Mouse (Mus musculus) heart, embryonic 16.5 days (tissue): ENCODE data around the gene Ccnd1. TPM values are rescaled to one million over a fixed set of nuclear protein-coding genes. Genes with fewer than 3 reads are reported as not detected.

Experiments used
- ATAC-seq: fragments of 200-750 bp; cut with Nextera tagmentation; replicated peaks from 2 replicates; pipeline ENCODE4 v1.8.0; 2017; ENCODE audit warnings: moderate number of reproducible peaks; ENCODE audit not compliant: insufficient read depth, low FRiP score; ENCODE audit errors: extremely low read depth
- H3K27ac ChIP-seq: fragments of 300-500 bp; sonication (generic); 2 replicates; pipeline ENCODE4 v1.5.1; 2014; ENCODE audit warnings: mild to moderate bottlenecking, low read length, control low read depth, moderate library complexity
- H3K27me3 ChIP-seq: fragments of 300-500 bp; sonication (generic); 2 replicates; pipeline ENCODE4 v1.6.1; 2014; ENCODE audit warnings: low read length, mixed read lengths; ENCODE audit not compliant: control insufficient read depth, insufficient read depth
- H3K36me3 ChIP-seq: fragments of 300-500 bp; sonication (generic); 2 replicates; pipeline ENCODE4 v1.6.1; 2014; ENCODE audit not compliant: control insufficient read depth, insufficient read depth
- H3K4me1 ChIP-seq: fragments of 300-500 bp; sonication (generic); 2 replicates; pipeline ENCODE4 v1.6.1; 2014; ENCODE audit warnings: low read length, mixed read lengths; ENCODE audit not compliant: control insufficient read depth, insufficient read depth
- H3K4me2 ChIP-seq: fragments of 300-500 bp; sonication (generic); 2 replicates; pipeline ENCODE4 v1.6.1; 2014; ENCODE audit warnings: low read depth, mild to moderate bottlenecking, control low read depth, low read length
- H3K4me3 ChIP-seq: fragments of 300-500 bp; sonication (generic); 2 replicates; pipeline ENCODE4 v1.5.1; 2014; ENCODE audit warnings: mild to moderate bottlenecking, control low read depth, low read length
- H3K9ac ChIP-seq: fragments of 300-500 bp; sonication (generic); 2 replicates; pipeline ENCODE4 v1.6.1; 2014; ENCODE audit warnings: low read length, control low read depth
- H3K9me3 ChIP-seq: fragments of 300-500 bp; sonication (generic); replicated peaks from 2 replicates; pipeline ENCODE4 v1.6.1; 2016; ENCODE audit warnings: low read length; ENCODE audit not compliant: control insufficient read depth
- WGBS: fragments of 180-500 bp; shearing (Covaris S2); extraction: QIAGEN DNeasy Blood & Tissue Kit; methylation state at CpG from one replicate; pipeline ENCODE4 v1.1.7; 2014; 5-methylcytosine and 5-hydroxymethylcytosine counted together
- polyA plus RNA-seq: library from polyadenylated mRNA; unstranded; fragments of >200 nt; fragmentation: Nextera tagmentation; extraction: Ambion mirVana; gene quantifications from 2 replicates; pipeline ENCODE4 v1.2.1, GENCODE M21; 2015

Ccnd1 gene
- polyA plus RNA-seq = 45.6 and 55.2 TPM in 2 replicates

DNA sequence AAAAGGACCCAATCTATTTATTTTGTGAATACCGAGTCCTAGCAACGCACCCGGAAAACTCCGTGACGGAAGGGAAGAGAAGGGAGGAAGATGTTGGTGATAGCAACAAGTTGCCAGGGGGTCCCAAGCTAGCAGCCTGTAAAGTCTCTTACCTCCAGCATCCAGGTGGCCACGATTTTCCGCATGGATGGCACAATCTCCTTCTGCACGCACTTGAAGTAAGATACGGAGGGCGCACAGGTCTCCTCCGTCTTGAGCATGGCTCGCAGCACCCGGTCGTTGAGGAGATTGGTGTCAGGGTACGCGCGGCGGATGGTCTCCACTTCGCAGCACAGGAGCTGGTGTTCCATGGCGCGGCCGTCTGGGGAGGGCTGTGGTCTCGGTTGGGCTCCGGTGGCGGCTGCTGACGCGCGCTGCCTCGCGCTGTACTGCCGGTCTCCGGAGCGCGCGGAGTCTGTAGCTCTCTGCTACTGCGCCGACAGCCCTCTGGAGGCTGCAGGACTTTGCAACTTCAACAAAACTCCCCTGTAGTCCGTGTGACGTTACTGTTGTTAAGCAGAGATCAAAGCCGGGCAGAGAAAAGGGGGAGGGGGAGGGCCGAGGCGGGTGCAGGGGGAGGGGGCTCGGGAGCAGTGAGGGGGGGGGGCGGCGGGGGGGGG lies at the start of gene Ccnd1:
Gene Ccnd1 (minus strand): TSS at position 582 of the 659 bp plus-strand sequence.
- peak; percentile 50 for ATAC-seq
- Histone ChIP-seq H3K36me3 (peaks cover 14% of the 10 kb centered on the region), H3K4me2 (peak within 1 kb of the TSS; percentile 96), H3K27me3 (peaks cover 3% of the 10 kb centered on the region; the same call in 1 of the 2 replicates), H3K4me1 (peaks cover 34% of the 10 kb centered on the region), H3K9me3 (no peaks in the 10 kb centered on the region), H3K27ac (peak within 1 kb of the TSS; percentile 96), H3K9ac (peak within 1 kb of the TSS; percentile 86), H3K4me3 (peak within 1 kb of the TSS; percentile 64)
- WGBS = under 1% methylated on average over 39 of the region's 45 CpGs

DNA sequence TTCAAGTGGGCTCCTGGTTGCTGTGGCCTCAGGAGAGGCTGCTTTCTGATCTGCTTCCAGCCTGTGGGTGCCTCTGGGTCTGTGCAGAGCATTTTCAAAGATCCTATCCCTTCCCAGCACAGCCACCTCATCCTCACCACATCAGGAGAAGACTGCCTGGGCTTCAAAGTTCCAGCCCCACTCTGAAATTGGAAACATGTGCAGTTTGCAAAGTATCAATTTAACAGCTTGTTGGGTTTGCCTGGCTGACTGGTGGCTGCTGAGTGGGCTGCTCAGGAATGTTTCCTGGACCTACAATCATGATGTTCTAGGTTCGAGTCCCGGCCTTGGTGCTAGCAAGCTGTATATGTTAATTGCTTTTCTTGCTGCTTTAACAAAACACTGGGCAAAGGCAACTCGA lies 49.1 kb upstream of the Ccnd1 start:
- Histone ChIP-seq H3K4me1 (no peaks in the 10 kb centered on the region), H3K27me3 (no peaks in the 10 kb centered on the region), H3K36me3 (no peaks in the 10 kb centered on the region), H3K9me3 (no peaks in the 10 kb centered on the region), H3K27ac (no peak overlapping the region), H3K4me3 (no peak overlapping the region), H3K4me2 (no peak overlapping the region), H3K9ac (no peak overlapping the region)
- 57% methylated on average over 3 of the region's 3 CpGs for WGBS
- no peak for ATAC-seq

DNA sequence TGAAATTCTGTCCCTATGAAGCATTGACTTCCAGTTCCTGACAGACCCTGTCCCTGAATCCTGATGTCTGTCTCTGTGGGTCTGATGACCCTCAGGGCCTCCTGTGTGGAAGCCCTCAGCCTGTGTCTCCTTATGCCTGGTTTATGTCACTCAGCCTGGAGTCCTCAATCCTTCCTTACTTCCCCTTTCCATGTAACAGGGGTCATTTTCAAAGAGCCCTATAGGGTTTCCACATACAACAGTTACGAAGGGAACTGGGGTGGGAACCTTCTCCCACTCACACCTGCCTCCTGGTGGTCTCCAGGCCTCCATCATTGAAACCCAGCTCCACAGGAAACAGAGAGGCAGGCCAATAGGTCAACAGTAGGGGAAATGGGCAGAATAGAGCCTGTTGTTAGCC lies 45.4 kb upstream of the Ccnd1 start:
- Histone ChIP-seq H3K9ac (no peak overlapping the region), H3K4me1 (peaks cover 2% of the 10 kb centered on the region; the same call in 1 of the 2 replicates), H3K27ac (no peak overlapping the region), H3K4me3 (no peak overlapping the region), H3K4me2 (no peak overlapping the region), H3K27me3 (no peaks in the 10 kb centered on the region), H3K36me3 (no peaks in the 10 kb centered on the region), H3K9me3 (no peaks in the 10 kb centered on the region)
- 81% methylated on average over 1 of the region's 1 CpGs for WGBS
- no peak for ATAC-seq

DNA sequence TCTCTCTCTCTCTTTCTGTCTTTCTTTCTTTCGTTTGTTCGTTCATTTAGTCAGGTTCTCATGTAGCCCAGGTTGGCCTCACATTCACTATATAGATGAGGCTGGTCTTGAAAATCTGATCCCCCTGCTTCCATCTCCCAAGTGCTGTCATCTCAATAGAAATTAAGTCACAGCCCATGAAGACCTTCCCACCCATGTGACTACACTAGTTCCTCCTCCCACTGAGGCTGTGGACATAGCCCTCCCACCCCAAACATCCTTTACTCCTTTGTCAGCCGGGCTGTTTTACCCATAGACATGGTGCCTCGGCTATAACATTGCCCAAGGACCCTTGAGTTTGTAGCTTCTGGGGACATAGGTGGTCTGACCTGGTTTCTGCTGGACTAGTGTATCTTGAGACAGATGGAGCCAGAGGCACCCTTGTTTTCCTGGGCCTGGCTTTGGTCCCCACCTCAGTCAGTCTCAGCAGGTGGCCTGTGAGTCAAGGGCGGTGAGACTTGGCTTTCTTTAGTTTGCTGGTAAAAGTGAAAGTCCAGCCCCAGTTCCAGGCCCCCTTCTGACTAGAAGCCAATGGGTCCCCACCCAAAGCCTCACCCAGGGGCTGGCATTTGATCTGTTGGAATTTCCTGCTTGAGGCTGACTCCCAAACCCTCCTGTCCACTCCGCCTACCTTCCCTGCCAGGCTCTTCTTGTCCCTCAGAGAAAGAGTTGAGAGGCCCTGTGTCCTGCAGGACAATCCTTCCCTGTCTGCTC lies 42.8 kb upstream of the Ccnd1 start:
- no peak for ATAC-seq
- WGBS = 87% methylated on average over 6 of the region's 6 CpGs
- no peak overlapping the region for H3K4me3 ChIP-seq

DNA sequence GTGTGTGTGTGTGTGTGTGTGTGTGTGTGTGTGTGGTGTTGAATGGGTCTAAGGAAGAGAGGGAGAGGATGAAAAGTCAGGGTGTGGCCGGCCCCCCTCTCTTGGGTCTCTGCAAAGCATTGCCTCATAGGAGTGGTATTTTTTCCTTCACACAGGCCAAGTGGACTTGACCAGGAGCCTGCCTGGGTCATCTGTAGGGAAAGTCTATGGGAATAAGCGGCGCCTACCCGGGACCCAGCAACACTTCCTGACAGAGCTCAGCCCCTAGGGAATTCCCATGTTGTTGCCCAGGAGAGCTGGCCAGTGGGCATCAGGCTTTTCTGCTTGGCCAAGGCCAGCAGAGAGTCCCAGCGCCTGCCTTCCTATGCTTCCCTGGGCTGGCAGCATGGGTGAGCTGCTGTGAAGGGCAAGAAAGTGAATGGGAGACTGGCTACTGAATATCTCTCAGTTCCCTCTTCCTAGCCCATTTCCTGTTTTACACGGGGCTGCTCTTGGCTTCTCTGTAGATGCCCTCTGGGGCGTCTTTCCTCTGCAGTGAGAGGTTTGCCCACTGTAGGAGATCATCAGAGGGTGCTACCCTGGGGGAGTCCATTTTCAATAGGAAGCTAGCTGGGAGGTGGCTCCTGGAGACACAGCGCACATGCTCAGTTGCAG lies 41.8 kb upstream of the Ccnd1 start:
- no peak overlapping the region for H3K9ac ChIP-seq

More for the DNA sequence above, 42.8 kb upstream of the Ccnd1 start:
- peaks cover 2% of the 10 kb centered on the region; the same call in 1 of the 2 replicates for H3K4me1 ChIP-seq
- H3K27me3 ChIP-seq = no peaks in the 10 kb centered on the region
- no peak overlapping the region for H3K4me2 ChIP-seq
- peaks cover 4% of the 10 kb centered on the region; the same call in 1 of the 2 replicates for H3K9me3 ChIP-seq
- no peaks in the 10 kb centered on the region for H3K36me3 ChIP-seq
- H3K9ac ChIP-seq = no peak overlapping the region
- no peak overlapping the region for H3K27ac ChIP-seq

DNA sequence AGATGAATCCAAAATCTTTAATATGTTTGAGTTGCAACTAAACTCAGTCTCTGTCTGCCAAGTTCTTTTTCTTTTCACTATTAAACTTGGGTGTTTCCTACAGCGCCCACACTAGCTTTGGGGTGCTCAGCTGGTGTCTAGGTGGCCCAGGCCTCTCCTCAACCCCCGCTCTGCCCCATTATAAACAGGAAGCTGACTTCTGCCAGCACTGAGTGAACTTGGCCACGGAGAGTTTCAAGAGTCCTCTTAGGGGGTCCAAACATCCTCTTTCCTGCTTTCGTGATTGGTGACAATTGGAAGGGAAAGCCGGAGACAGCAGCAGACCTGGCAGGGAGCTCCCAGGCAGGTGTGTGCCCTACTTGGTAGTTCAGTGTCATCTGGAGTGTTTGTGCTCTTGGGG lies 40.1 kb upstream of the Ccnd1 start:
- peaks cover 4% of the 10 kb centered on the region; the same call in 1 of the 2 replicates for H3K9me3 ChIP-seq
- WGBS = 61% methylated on average over 5 of the region's 5 CpGs
- no peak for ATAC-seq
- H3K27me3 ChIP-seq = no peaks in the 10 kb centered on the region
- H3K27ac ChIP-seq = no peak overlapping the region
- no peak overlapping the region for H3K4me2 ChIP-seq
- H3K36me3 ChIP-seq = no peaks in the 10 kb centered on the region
- no peak overlapping the region for H3K9ac ChIP-seq
- no peak overlapping the region for H3K4me3 ChIP-seq
- peaks cover 2% of the 10 kb centered on the region; the same call in 1 of the 2 replicates for H3K4me1 ChIP-seq

More for the DNA sequence above, 41.8 kb upstream of the Ccnd1 start:
- peaks cover 2% of the 10 kb centered on the region; the same call in 1 of the 2 replicates for H3K4me1 ChIP-seq
- H3K4me3 ChIP-seq = no peak overlapping the region
- no peak; the same call in 1 of the 2 replicates for ATAC-seq
- H3K36me3 ChIP-seq = no peaks in the 10 kb centered on the region
- 55% methylated on average over 8 of the region's 8 CpGs for WGBS
- no peak overlapping the region for H3K4me2 ChIP-seq
- H3K27ac ChIP-seq = no peak overlapping the region
- peaks cover 4% of the 10 kb centered on the region; the same call in 1 of the 2 replicates for H3K9me3 ChIP-seq
- no peaks in the 10 kb centered on the region for H3K27me3 ChIP-seq

DNA sequence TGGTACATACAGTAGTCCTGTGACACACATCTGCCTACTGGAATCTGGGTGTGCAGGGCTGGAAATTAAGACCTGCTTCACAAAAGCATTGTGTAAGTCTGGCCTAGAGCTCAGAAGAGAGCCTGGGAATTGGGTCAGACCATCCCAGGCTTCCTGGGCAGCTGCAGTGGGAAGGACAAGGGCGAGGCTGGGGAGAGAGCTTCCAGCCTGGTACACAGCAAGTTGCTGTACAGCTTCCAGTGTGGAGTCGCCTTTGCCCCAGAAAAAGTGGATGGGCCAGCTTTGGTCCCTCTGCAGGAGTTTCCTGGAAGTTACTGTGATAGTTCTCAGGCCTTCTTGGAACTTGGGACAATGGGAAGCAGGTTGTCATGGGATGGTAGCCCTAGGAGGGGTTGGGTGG lies 37.4 kb upstream of the Ccnd1 start:
- WGBS = 76% methylated on average over 2 of the region's 2 CpGs
- Histone ChIP-seq H3K27me3 (no peaks in the 10 kb centered on the region), H3K4me1 (peaks cover 2% of the 10 kb centered on the region; the same call in 1 of the 2 replicates), H3K9me3 (peaks cover 4% of the 10 kb centered on the region; the same call in 1 of the 2 replicates), H3K9ac (no peak overlapping the region), H3K4me3 (no peak overlapping the region), H3K4me2 (no peak overlapping the region), H3K36me3 (no peaks in the 10 kb centered on the region), H3K27ac (no peak overlapping the region)
- no peak for ATAC-seq

DNA sequence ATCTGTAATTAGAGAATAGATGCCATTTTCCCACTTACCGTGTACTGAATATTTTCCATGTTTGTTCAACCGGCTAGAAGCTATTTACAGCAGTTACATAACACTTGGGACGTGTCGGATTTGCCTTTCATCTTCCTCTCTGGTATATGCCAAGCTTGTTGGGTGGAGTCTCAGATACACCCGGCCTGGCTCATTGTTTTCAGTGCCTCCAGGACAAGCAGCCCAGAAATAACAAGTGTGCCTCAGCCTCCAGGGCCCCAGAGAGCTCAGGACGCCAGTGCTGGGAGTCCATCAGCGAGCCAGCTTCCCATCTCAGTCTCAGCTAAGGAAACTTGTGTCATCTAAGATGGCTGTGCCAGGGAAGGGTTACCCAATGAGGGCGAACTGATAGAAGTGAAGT lies 33.7 kb upstream of the Ccnd1 start:
- no peaks in the 10 kb centered on the region for H3K27me3 ChIP-seq
- H3K9me3 ChIP-seq = no peaks in the 10 kb centered on the region
- H3K36me3 ChIP-seq = no peaks in the 10 kb centered on the region
- H3K4me3 ChIP-seq = no peak overlapping the region
- ATAC-seq = peak; percentile 73; the same call in 1 of the 2 replicates
- no peaks in the 10 kb centered on the region for H3K4me1 ChIP-seq
- H3K4me2 ChIP-seq = no peak overlapping the region
- WGBS = 48% methylated on average over 8 of the region's 8 CpGs
- no peak overlapping the region for H3K9ac ChIP-seq
- no peak overlapping the region for H3K27ac ChIP-seq
